Mouse (Mus musculus) naive thymus-derived CD4-positive, alpha-beta T cell, adult 5 months (primary cell): ENCODE measurements around the gene Zar1l. TPM values are rescaled to one million over a fixed set of nuclear protein-coding genes. Genes with fewer than 3 reads are reported as not detected.

Experiments used
- polyA plus RNA-seq: library from polyadenylated mRNA; unstranded; fragments of 100-300 nt; shearing (Covaris generic); gene quantifications from one replicate; pipeline ENCODE4 v1.2.1, GENCODE M21; 2017

Zar1l gene
- not detected for polyA plus RNA-seq

GRCm38 (mm10) chr5:150518064-150518463 is at the start of gene Zar1l:
Gene Zar1l (minus strand): TSS chr5:150518164.

GRCm38 (mm10) chr5:150521937-150522866 is 4.2 kb upstream of the Zar1l start, which contains the start of gene Brca2:
Gene Brca2 (plus strand): TSS chr5:150522630.

Other genes starting within 250 kb of the Zar1l start
- gene Brca2, start 4.5 kb upstream of the Zar1l start, polyA plus RNA-seq: 5.3 TPM
- gene N4bp2l1, start 79.0 kb upstream of the Zar1l start, polyA plus RNA-seq: 151 TPM
- gene N4bp2l2, start 148.0 kb upstream of the Zar1l start, polyA plus RNA-seq: 130 TPM
- 25.7 TPM for gene Pds5b, start 155.6 kb upstream of the Zar1l start, polyA plus RNA-seq